Mouse (Mus musculus) spleen, postnatal 36 days (tissue): ENCODE measurements at regions not wholly inside any gene's neighbourhood (a gene's known extent, or its start where the extent isn't known, plus 50 kb on each side); places are given as distances from the start of the nearest gene placed in this dataset.

Experiments used
- DNase-seq, 2 experiments: peaks; one replicate each; pipeline ENCODE4 v3.0.0; 2022; ENCODE audit warnings: low spot score in 2 of 2, mixed read lengths in 1 of 2

- DNase-seq: no peak
These were observed 337.7 kb downstream of the Hlx start for GRCm38 (mm10) chr1:184394559-184395194.

GRCm38 (mm10) chr1:184384088-184384823, 348.2 kb downstream of the Hlx start:
- peak; percentile 29 to 57 for DNase-seq

- DNase-seq: no peak
These were observed 344.6 kb upstream of the 1700056E22Rik start for GRCm38 (mm10) chr1:184378665-184379064.

GRCm38 (mm10) chr1:184365026-184365425, 330.9 kb upstream of the 1700056E22Rik start:
- DNase-seq: no peak

GRCm38 (mm10) chr1:184358226-184358568, 324.1 kb upstream of the 1700056E22Rik start:
- no peak for DNase-seq

GRCm38 (mm10) chr1:184357474-184358225, 323.5 kb upstream of the 1700056E22Rik start:
- DNase-seq: no peak

- no peak for DNase-seq
These were observed 319.8 kb upstream of the 1700056E22Rik start for GRCm38 (mm10) chr1:184353832-184354449.

- DNase-seq: no peak
These were observed 317.7 kb upstream of the 1700056E22Rik start for GRCm38 (mm10) chr1:184351760-184352159.

- no peak for DNase-seq
These were observed 310.7 kb upstream of the 1700056E22Rik start for GRCm38 (mm10) chr1:184344829-184345228.

GRCm38 (mm10) chr1:184335952-184336351, 301.9 kb upstream of the 1700056E22Rik start:
- no peak for DNase-seq

GRCm38 (mm10) chr1:184335281-184335680, 301.2 kb upstream of the 1700056E22Rik start:
- DNase-seq: no peak

GRCm38 (mm10) chr1:184334818-184335217, 300.7 kb upstream of the 1700056E22Rik start:
- no peak for DNase-seq

- no peak for DNase-seq
These were observed 299.0 kb upstream of the 1700056E22Rik start for GRCm38 (mm10) chr1:184333086-184333485.

- DNase-seq: no peak
These were observed 296.6 kb upstream of the 1700056E22Rik start for GRCm38 (mm10) chr1:184330516-184331350.

GRCm38 (mm10) chr1:184326191-184326590, 292.1 kb upstream of the 1700056E22Rik start:
- DNase-seq: no peak

GRCm38 (mm10) chr1:184324234-184324633, 290.1 kb upstream of the 1700056E22Rik start:
- no peak for DNase-seq

GRCm38 (mm10) chr1:184320521-184321177, 286.5 kb upstream of the 1700056E22Rik start:
- no peak for DNase-seq

GRCm38 (mm10) chr1:184310185-184310815, 276.2 kb upstream of the 1700056E22Rik start:
- no peak for DNase-seq

GRCm38 (mm10) chr1:184304813-184305212, 270.7 kb upstream of the 1700056E22Rik start:
- DNase-seq: no peak

GRCm38 (mm10) chr1:184304204-184304603, 270.1 kb upstream of the 1700056E22Rik start:
- DNase-seq: no peak
